Mouse (Mus musculus) hindbrain, embryonic 11.5 days (tissue): ENCODE results near the gene Sarnp. TPM values are rescaled to one million over a fixed set of nuclear protein-coding genes. Genes with fewer than 3 reads are reported as not detected.
A peak's percentile ranks its signal among the peaks of the same experiment; 100 is the strongest.

ENCODE experiments used
- ATAC-seq: fragments of 200-750 bp; cut with Nextera tagmentation; 2 replicates; pipeline ENCODE4 v1.8.0; 2017; ENCODE audit warnings: mild to moderate bottlenecking, moderate TSS enrichment, moderate library complexity; ENCODE audit not compliant: low FRiP score
- DNase-seq: peaks from one replicate; pipeline ENCODE4 v3.0.0-alpha.2; 2015; ENCODE audit warnings: low spot score
- H3K27ac ChIP-seq: fragments of 300-500 bp; sonication (generic); 2 replicates; pipeline ENCODE4 v1.5.1; 2014; ENCODE audit warnings: mild to moderate bottlenecking, low read depth, low read length
- H3K27me3 ChIP-seq: fragments of 300-500 bp; sonication (generic); 2 replicates; pipeline ENCODE4 v1.6.1; 2014; ENCODE audit warnings: mild to moderate bottlenecking, low read length, moderate library complexity, mixed read lengths; ENCODE audit not compliant: control insufficient read depth, insufficient read depth
- H3K36me3 ChIP-seq: fragments of 300-500 bp; sonication (generic); 2 replicates; pipeline ENCODE4 v1.6.1; 2014; ENCODE audit warnings: mild to moderate bottlenecking, low read length, moderate library complexity, mixed read lengths; ENCODE audit not compliant: control insufficient read depth, insufficient read depth
- H3K4me1 ChIP-seq: fragments of 300-500 bp; sonication (generic); replicated peaks from 2 replicates; pipeline ENCODE4 v1.6.1; 2014; ENCODE audit warnings: low read length, mixed read lengths; ENCODE audit not compliant: control insufficient read depth, insufficient read depth
- H3K4me2 ChIP-seq: fragments of 300-500 bp; sonication (generic); replicated peaks from 2 replicates; pipeline ENCODE4 v1.6.1; 2014; ENCODE audit warnings: mild to moderate bottlenecking, low read depth, low read length
- H3K4me3 ChIP-seq: fragments of 300-500 bp; sonication (generic); 2 replicates; pipeline ENCODE4 v1.5.1; 2014; ENCODE audit warnings: low read depth, low read length
- H3K9ac ChIP-seq: fragments of 300-500 bp; sonication (generic); 2 replicates; pipeline ENCODE4 v1.6.1; 2014; ENCODE audit warnings: low read depth, low read length
- H3K9me3 ChIP-seq: fragments of 300-500 bp; sonication (generic); 2 replicates; pipeline ENCODE4 v1.6.1; 2016; ENCODE audit warnings: low read length; ENCODE audit not compliant: control insufficient read depth
- WGBS: fragments of 180-500 bp; shearing (Covaris S2); extraction: QIAGEN DNeasy Blood & Tissue Kit; methylation state at CpG from one replicate; pipeline ENCODE4 v1.1.7; 2014; 5-methylcytosine and 5-hydroxymethylcytosine counted together
- polyA plus RNA-seq: library from polyadenylated mRNA; unstranded; fragments of >200 nt; fragmentation: Nextera tagmentation; extraction: Ambion mirVana; gene quantifications from 2 replicates; pipeline ENCODE4 v1.2.1, GENCODE M21; 2014

Sarnp gene
- polyA plus RNA-seq, 1 experiment from 2014 or later, result 286 TPM

DNA sequence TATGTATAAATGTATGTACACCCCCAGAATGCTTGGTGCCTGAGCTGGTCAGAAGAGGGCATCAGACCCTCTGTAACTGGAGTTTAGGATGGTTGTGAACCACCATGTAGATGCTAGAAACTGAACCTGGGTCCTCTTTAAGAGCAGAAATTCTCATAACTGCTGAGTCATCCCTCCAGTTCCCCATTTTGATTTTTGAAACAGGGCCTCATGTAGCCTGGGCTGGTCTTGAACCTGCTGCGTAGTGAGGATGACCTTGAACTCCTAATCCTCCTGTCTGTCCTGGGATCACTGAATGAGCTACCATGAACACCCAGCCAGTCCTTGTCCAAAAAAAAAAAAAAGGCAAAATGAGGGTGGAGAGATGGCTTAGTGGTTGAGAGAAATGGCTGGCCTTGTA, 23.9 kb upstream of the Sarnp start:
- Histone ChIP-seq H3K9ac (no peak overlapping the region), H3K4me1 (no peaks in the 10 kb centered on the region), H3K27ac (no peak overlapping the region), H3K4me3 (no peak overlapping the region), H3K4me2 (no peak overlapping the region), H3K27me3 (no peaks in the 10 kb centered on the region), H3K36me3 (no peaks in the 10 kb centered on the region), H3K9me3 (no peaks in the 10 kb centered on the region)
- no peak for ATAC-seq
- WGBS, result 92% methylated on average over 1 of the region's 1 CpGs
- no peak for DNase-seq

GRCm38 (mm10) chr10:128794391-128794790, 22.7 kb upstream of the Sarnp start:
- H3K9me3 ChIP-seq, result no peaks in the 10 kb centered on the region
- H3K4me1 ChIP-seq, result no peaks in the 10 kb centered on the region
- 87% methylated on average over 5 of the region's 5 CpGs for WGBS
- H3K9ac ChIP-seq, result no peak overlapping the region
- DNase-seq (no peak), ATAC-seq (no peak)
- no peaks in the 10 kb centered on the region for H3K36me3 ChIP-seq
- no peak overlapping the region for H3K27ac ChIP-seq
- no peak overlapping the region for H3K4me2 ChIP-seq
- no peaks in the 10 kb centered on the region for H3K27me3 ChIP-seq
- H3K4me3 ChIP-seq, result no peak overlapping the region

DNA sequence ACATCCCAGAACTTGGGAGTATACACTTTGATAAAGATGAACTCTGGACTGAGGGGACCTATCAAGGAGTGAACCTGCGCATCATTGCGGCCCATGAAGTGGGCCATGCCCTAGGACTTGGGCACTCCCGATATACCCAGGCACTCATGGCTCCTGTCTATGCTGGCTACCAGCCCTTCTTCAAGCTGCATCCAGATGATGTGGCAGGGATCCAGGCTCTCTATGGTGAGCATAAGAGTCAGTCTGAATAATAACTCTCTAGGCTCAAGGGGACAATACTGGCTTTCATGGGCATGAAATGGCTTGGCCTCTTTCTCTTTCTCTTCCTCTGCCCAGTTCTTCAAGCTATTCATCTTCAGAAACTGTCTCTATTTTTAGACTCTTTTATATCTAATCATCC, 21.6 kb upstream of the Sarnp start:
- no peaks in the 10 kb centered on the region for H3K36me3 ChIP-seq
- H3K4me2 ChIP-seq, result no peak overlapping the region
- no peaks in the 10 kb centered on the region for H3K27me3 ChIP-seq
- H3K9ac ChIP-seq, result no peak overlapping the region
- H3K4me1 ChIP-seq, result no peaks in the 10 kb centered on the region
- DNase-seq (no peak), ATAC-seq (no peak)
- H3K4me3 ChIP-seq, result no peak overlapping the region
- WGBS, result 98% methylated on average over 3 of the region's 3 CpGs
- H3K27ac ChIP-seq, result no peak overlapping the region
- H3K9me3 ChIP-seq, result no peaks in the 10 kb centered on the region

- no peak overlapping the region for H3K4me3 ChIP-seq
- H3K4me1 ChIP-seq, result peaks cover 2% of the 10 kb centered on the region; the same call in 1 of the 2 replicates
- H3K9ac ChIP-seq, result no peak overlapping the region
- H3K4me2 ChIP-seq, result no peak overlapping the region
- no peak overlapping the region for H3K27ac ChIP-seq
- H3K36me3 ChIP-seq, result no peaks in the 10 kb centered on the region
- no peaks in the 10 kb centered on the region for H3K9me3 ChIP-seq
- no peak for DNase-seq
- no peak for ATAC-seq
- H3K27me3 ChIP-seq, result no peaks in the 10 kb centered on the region
- 88% methylated on average over 8 of the region's 8 CpGs for WGBS
Measured at GRCm38 (mm10) chr10:128798676-128799075, 18.5 kb upstream of the Sarnp start.

DNA sequence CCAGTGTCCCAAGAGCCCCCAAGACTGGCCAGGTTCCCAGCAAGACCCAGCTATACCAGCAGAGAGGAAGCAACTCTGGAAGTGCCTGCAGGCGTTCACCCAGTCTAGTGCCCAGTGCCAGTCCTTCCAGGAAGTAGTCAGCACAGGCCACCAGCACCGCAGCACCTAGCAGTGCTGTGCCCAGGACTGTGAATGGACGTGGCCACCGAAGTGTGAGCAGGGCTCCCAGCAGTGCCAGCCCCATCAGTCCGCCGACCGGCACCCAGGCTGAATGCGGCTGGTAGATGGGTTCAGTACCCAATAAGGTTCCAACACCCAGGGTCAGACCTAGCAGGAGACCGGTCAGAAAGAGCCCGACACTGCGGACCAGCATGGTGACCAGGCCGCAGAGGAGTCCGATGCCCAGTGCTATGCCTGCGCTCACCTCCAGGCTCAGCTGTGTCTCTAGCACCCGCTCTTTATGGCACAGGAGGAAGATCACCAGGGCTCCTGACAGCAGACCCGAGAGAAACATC, 15.1 kb upstream of the Sarnp start:
- no peak overlapping the region for H3K27ac ChIP-seq
- DNase-seq, result no peak

DNA sequence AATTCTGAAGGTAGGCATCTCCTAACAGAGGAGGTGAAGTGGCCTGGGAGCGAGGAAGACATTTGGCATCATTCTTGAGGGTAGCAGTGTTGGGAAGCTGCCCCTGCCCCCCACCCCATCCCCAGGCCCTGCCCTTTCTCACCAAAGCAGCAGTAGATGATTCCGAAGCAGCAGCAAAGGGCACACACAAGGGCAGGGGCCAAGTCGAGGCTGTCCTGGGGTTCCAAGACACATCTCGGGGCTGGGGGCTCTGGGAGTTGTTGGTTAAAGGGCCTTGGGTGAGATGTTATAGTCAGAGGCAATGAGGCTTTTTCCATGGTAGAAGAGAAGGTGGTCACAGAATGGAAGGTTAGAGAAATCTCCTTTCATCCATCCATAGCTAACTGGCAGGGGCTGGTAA, 14.2 kb upstream of the Sarnp start:
- Histone ChIP-seq H3K4me1 (peaks cover 16% of the 10 kb centered on the region), H3K4me3 (no peak overlapping the region), H3K9me3 (no peaks in the 10 kb centered on the region), H3K27ac (no peak overlapping the region), H3K36me3 (no peaks in the 10 kb centered on the region), H3K4me2 (no peak overlapping the region), H3K27me3 (no peaks in the 10 kb centered on the region), H3K9ac (0 out of 2 replicates have a peak overlapping the region, but pooled peaks have one; percentile 28)
- no peak for DNase-seq
- 53% methylated on average over 4 of the region's 4 CpGs for WGBS
- no peak for ATAC-seq

More for the DNA sequence above, 15.1 kb upstream of the Sarnp start:
- Histone ChIP-seq H3K9me3 (no peaks in the 10 kb centered on the region), H3K4me2 (no peak overlapping the region), H3K9ac (no peak overlapping the region), H3K27me3 (no peaks in the 10 kb centered on the region), H3K4me3 (0 out of 2 replicates have a peak overlapping the region, but pooled peaks have one; percentile 4), H3K36me3 (no peaks in the 10 kb centered on the region), H3K4me1 (peaks cover 10% of the 10 kb centered on the region)
- 87% methylated on average over 16 of the region's 16 CpGs for WGBS
- no peak for ATAC-seq

DNA sequence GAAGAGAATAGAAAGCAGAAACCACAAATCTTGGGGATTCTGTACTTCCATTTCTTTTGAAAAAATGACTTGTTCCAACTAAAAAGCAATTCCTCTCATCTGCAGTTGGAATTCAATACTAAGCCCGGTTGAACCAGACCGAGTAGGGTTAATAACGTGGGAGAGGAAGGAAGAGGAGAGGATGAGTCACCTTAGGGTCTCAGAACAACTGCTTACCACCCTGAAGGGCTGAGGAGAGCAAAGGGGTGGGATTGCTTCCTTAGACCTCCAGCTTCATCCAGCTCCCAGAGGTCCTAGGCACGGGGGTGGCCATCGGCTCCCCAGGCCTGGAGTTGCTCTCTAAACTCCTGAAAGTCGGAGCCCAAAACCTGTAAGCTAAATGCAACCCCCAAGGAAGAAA, 13.8 kb upstream of the Sarnp start:
- Histone ChIP-seq H3K4me2 (peak overlapping the region; percentile 67), H3K36me3 (no peaks in the 10 kb centered on the region), H3K4me3 (peak overlapping the region; percentile 83), H3K27ac (peak overlapping the region; percentile 94; the same call in 1 of the 2 replicates), H3K9me3 (no peaks in the 10 kb centered on the region), H3K4me1 (peaks cover 16% of the 10 kb centered on the region), H3K9ac (peak overlapping the region; percentile 85), H3K27me3 (no peaks in the 10 kb centered on the region)
- WGBS, result 22% methylated on average over 6 of the region's 6 CpGs
- no peak for ATAC-seq
- no peak for DNase-seq

- DNase-seq, result no peak
- peak within 1 kb of the TSS; percentile 85 for H3K9ac ChIP-seq
Measured at GRCm38 (mm10) chr10:128803771-128804270, 13.3 kb upstream of the Sarnp start, which contains the start of gene Dnajc14. Gene Dnajc14, plus strand, starts transcription at chr10:128804062.

More at GRCm38 (mm10) chr10:128803771-128804270, 13.3 kb upstream of the Sarnp start, which contains the start of gene Dnajc14:
- no peaks in the 10 kb centered on the region for H3K9me3 ChIP-seq
- WGBS, result under 1% methylated on average over 14 of the region's 14 CpGs
- peaks cover 17% of the 10 kb centered on the region for H3K4me1 ChIP-seq
- H3K36me3 ChIP-seq, result no peaks in the 10 kb centered on the region
- H3K4me3 ChIP-seq, result peak within 1 kb of the TSS; percentile 83
- peak within 1 kb of the TSS; percentile 67 for H3K4me2 ChIP-seq
- H3K27me3 ChIP-seq, result no peaks in the 10 kb centered on the region
- H3K27ac ChIP-seq, result peak within 1 kb of the TSS; percentile 94
- ATAC-seq, result peak; percentile 6
